ENCODE assay signal across 23 mouse cellular contexts in genomic region chr12:112738281-112739022, GRCm38 (mm10). TPM values are rescaled to one million over a fixed set of nuclear protein-coding genes. Genes with fewer than 3 reads are reported as not detected.
DNase-seq lines count a peak whose midpoint lies in the region; ATAC-seq and TF ChIP-seq lines count a peak whose summit lies in the region.
"Had no signal": no experiment of that assay in that cellular context is flagged by ENCODE, and none has a peak within 500 bp of the region (broad histone marks: within the 10 kb centered on the region; RNA-seq: fewer than 3 reads in every experiment).

No protein-coding gene starts in this region.

- 94% methylated on average over 31 of the region's 31 CpGs for WGBS in hindbrain, embryonic 13.5 days
- 91% methylated on average over 31 of the region's 31 CpGs for WGBS in hindbrain, embryonic 11.5 days
- 92% methylated on average over 31 of the region's 31 CpGs for whole genome bisulfite sequencing in midbrain, embryonic 10.5 days
- 92% methylated on average over 31 of the region's 31 CpGs for WGBS in midbrain, postnatal 0 days

- H3K9me3 ChIP-seq in hindbrain, embryonic 13.5 days = no peaks in the 10 kb centered on the region
- H3K9me3 ChIP-seq in hindbrain, embryonic 11.5 days (ENCODE audit: control insufficient read depth, low read length) = no peaks in the 10 kb centered on the region
- no peaks in the 10 kb centered on the region for H3K9me3 ChIP-seq in midbrain, embryonic 10.5 days (replicated peaks)
- no peaks in the 10 kb centered on the region for H3K9me3 ChIP-seq in midbrain, postnatal 0 days (ENCODE audit: low read length)
- H3K9me3 ChIP-seq: embryonic facial prominence, embryonic 13.5 days; forebrain, embryonic 15.5 days; heart, embryonic 15.5 days; hindbrain, embryonic 15.5 days; limb, embryonic 13.5 days; liver, embryonic 13.5 days; midbrain, embryonic 13.5 days; neural tube, embryonic 12.5 days had no signal

- no peak for TF ChIP-seq CTCF in midbrain, postnatal 0 days (IDR thresholded peaks at IDR 0.05)

- H3K4me1 ChIP-seq in hindbrain, embryonic 13.5 days (replicated peaks) = peaks cover 7% of the 10 kb centered on the region
- no peaks in the 10 kb centered on the region; the same call in 1 of the 2 replicates for H3K4me1 ChIP-seq in hindbrain, embryonic 11.5 days (replicated peaks; ENCODE audit: control insufficient read depth, insufficient read depth, low read length)
- peaks cover 18% of the 10 kb centered on the region for H3K4me1 ChIP-seq in midbrain, embryonic 10.5 days
- H3K4me1 ChIP-seq in midbrain, postnatal 0 days (ENCODE audit: insufficient read depth, low read length) = no peaks in the 10 kb centered on the region
- H3K4me1 ChIP-seq: limb, embryonic 13.5 days; liver, embryonic 13.5 days had no signal

- H3K4me3 ChIP-seq in hindbrain, embryonic 13.5 days = no peak overlapping the region
- no peak overlapping the region for H3K4me3 ChIP-seq in hindbrain, embryonic 11.5 days (ENCODE audit: low read depth, low read length)
- no peak overlapping the region for H3K4me3 ChIP-seq in midbrain, embryonic 10.5 days
- no peak overlapping the region for H3K4me3 ChIP-seq in midbrain, postnatal 0 days (ENCODE audit: low read depth, low read length)
- H3K4me3 ChIP-seq: embryonic facial prominence, embryonic 13.5 days; erythroblast, embryonic 14.5 days; forebrain, embryonic 15.5 days; heart, embryonic 15.5 days; hindbrain, embryonic 15.5 days; limb, embryonic 13.5 days; liver, embryonic 13.5 days; midbrain, embryonic 13.5 days; neural tube, embryonic 12.5 days had no signal

- H3K27me3 ChIP-seq in hindbrain, embryonic 13.5 days = no peaks in the 10 kb centered on the region
- no peaks in the 10 kb centered on the region for H3K27me3 ChIP-seq in hindbrain, embryonic 11.5 days (ENCODE audit: control insufficient read depth, insufficient read depth, low read length)
- no peaks in the 10 kb centered on the region for H3K27me3 ChIP-seq in midbrain, embryonic 10.5 days (ENCODE audit: low read depth, poor library complexity, severe bottlenecking)
- H3K27me3 ChIP-seq in midbrain, postnatal 0 days (ENCODE audit: insufficient read depth, low read length) = no peaks in the 10 kb centered on the region
- H3K27me3 ChIP-seq: embryonic facial prominence, embryonic 13.5 days; forebrain, embryonic 15.5 days; heart, embryonic 15.5 days; hindbrain, embryonic 15.5 days; limb, embryonic 13.5 days; liver, embryonic 13.5 days; midbrain, embryonic 13.5 days; neural tube, embryonic 12.5 days had no signal

- H3K4me2 ChIP-seq in hindbrain, embryonic 13.5 days = no peak overlapping the region
- no peak overlapping the region for H3K4me2 ChIP-seq in hindbrain, embryonic 11.5 days (replicated peaks; ENCODE audit: low read depth, low read length)
- no peak overlapping the region for H3K4me2 ChIP-seq in midbrain, postnatal 0 days (ENCODE audit: low read depth, low read length, poor library complexity, severe bottlenecking)
- H3K4me2 ChIP-seq: embryonic facial prominence, embryonic 13.5 days; forebrain, embryonic 15.5 days; heart, embryonic 15.5 days; hindbrain, embryonic 15.5 days; limb, embryonic 13.5 days; liver, embryonic 13.5 days; midbrain, embryonic 13.5 days; neural tube, embryonic 12.5 days had no signal

- H3K9ac ChIP-seq in hindbrain, embryonic 13.5 days = 0 out of 2 replicates have a peak overlapping the region, but pooled peaks have one; percentile 35
- no peak overlapping the region for H3K9ac ChIP-seq in hindbrain, embryonic 11.5 days (ENCODE audit: low read depth, low read length)
- H3K9ac ChIP-seq in midbrain, postnatal 0 days (replicated peaks; ENCODE audit: low read length, poor library complexity, severe bottlenecking) = no peak overlapping the region
- H3K9ac ChIP-seq: forebrain, embryonic 15.5 days; heart, embryonic 15.5 days; hindbrain, embryonic 15.5 days; limb, embryonic 13.5 days; liver, embryonic 13.5 days; midbrain, embryonic 13.5 days; neural tube, embryonic 12.5 days had no signal

- H3K36me3 ChIP-seq in hindbrain, embryonic 13.5 days = peaks cover 93% of the 10 kb centered on the region
- H3K36me3 ChIP-seq in hindbrain, embryonic 11.5 days (ENCODE audit: control insufficient read depth, insufficient read depth, low read length) = no peaks in the 10 kb centered on the region
- peaks cover 28% of the 10 kb centered on the region for H3K36me3 ChIP-seq in midbrain, embryonic 10.5 days
- H3K36me3 ChIP-seq in midbrain, postnatal 0 days (ENCODE audit: insufficient read depth, low read length) = peaks cover 72% of the 10 kb centered on the region

- no peak for ATAC-seq in hindbrain, embryonic 13.5 days (ENCODE audit: low FRiP score)
- no peak for ATAC-seq in hindbrain, embryonic 11.5 days (ENCODE audit: low FRiP score)
- ATAC-seq in midbrain, postnatal 0 days (ENCODE audit: low FRiP score) = no peak
- no peak for ATAC-seq in erythroid progenitor cell, adult 5-6 weeks (replicated peaks; ENCODE audit: low FRiP score, poor library complexity, severe bottlenecking)
- ATAC-seq: forebrain, embryonic 15.5 days; midbrain, embryonic 13.5 days had no signal

- DNase-seq in cerebellum, adult 11 months = peak; percentile 54
- DNase-seq in cerebellum, postnatal 4 days (ENCODE audit: low spot score in 2 of 2) = no peak
- DNase-seq in hindbrain, embryonic 11.5 days (ENCODE audit: low spot score) = no peak
- DNase-seq in midbrain, embryonic 10.5 days (ENCODE audit: low spot score) = no peak
- DNase-seq in midbrain, postnatal 0 days (ENCODE audit: low spot score) = no peak
- peak; percentile 57 to 61 for DNase-seq in cerebellum, postnatal 10 days
- DNase-seq: embryo, embryonic 11 days; heart, postnatal 36 days; liver, embryonic 13.5 days; lung, adult 2 months; lung, postnatal 14 days; thymus, adult 2 months; thymus, postnatal 4 days had no signal

- H3K27ac ChIP-seq in hindbrain, embryonic 13.5 days = no peak overlapping the region
- H3K27ac ChIP-seq in hindbrain, embryonic 11.5 days (ENCODE audit: low read depth, low read length) = no peak overlapping the region
- H3K27ac ChIP-seq in midbrain, embryonic 10.5 days (replicated peaks) = 0 out of 2 replicates have a peak overlapping the region, but pooled peaks have one; percentile 13
- no peak overlapping the region for H3K27ac ChIP-seq in midbrain, postnatal 0 days (ENCODE audit: low read depth, low read length)
- H3K27ac ChIP-seq: embryonic facial prominence, embryonic 13.5 days; forebrain, embryonic 15.5 days; heart, embryonic 15.5 days; hindbrain, embryonic 15.5 days; limb, embryonic 13.5 days; liver, embryonic 13.5 days; midbrain, embryonic 13.5 days; neural tube, embryonic 12.5 days had no signal

RNA-seq across cellular contexts. Expression of gene Cep170b, which starts 18.2 kb away (rescaled TPM):
- 24.2 and 24.9 TPM in 2 replicates for polyA plus RNA-seq in hindbrain, embryonic 13.5 days (2015; fragmentation: Nextera tagmentation; extraction: Ambion mirVana)
- 8.5 and 8.7 TPM in 2 replicates for polyA plus RNA-seq in hindbrain, embryonic 11.5 days (2014; fragmentation: Nextera tagmentation; extraction: Ambion mirVana)
- polyA plus RNA-seq in midbrain, embryonic 10.5 days (2016; fragmentation: Nextera tagmentation; extraction: Ambion mirVana) = 3.3 and 4.3 TPM in 2 replicates
- total RNA-seq in midbrain, postnatal 0 days (2014; rRNA removed) = 125 and 140 TPM in 2 replicates
- 42.7 and 46.4 TPM in 2 replicates for polyA plus RNA-seq in midbrain, postnatal 0 days (2015; fragmentation: Nextera tagmentation; extraction: Ambion mirVana)
- total RNA-seq in erythroid progenitor cell, adult 5-6 weeks (2015; ENCODE audit: low replicate concordance) = 1.3 TPM in 1 of 2 replicates, not detected in the other
- not detected in 2 replicates for total RNA-seq in erythroid progenitor cell, adult 5-6 weeks (2017; ENCODE audit: low replicate concordance)

RNA-seq across cellular contexts. Expression of gene Pld4, which starts 22.0 kb away (rescaled TPM):
- 6.4 and 7.0 TPM in 2 replicates for polyA plus RNA-seq in hindbrain, embryonic 13.5 days (2015; fragmentation: Nextera tagmentation; extraction: Ambion mirVana)
- 4.7 and 6.2 TPM in 2 replicates for polyA plus RNA-seq in hindbrain, embryonic 11.5 days (2014; fragmentation: Nextera tagmentation; extraction: Ambion mirVana)
- 3.7 and 5.7 TPM in 2 replicates for polyA plus RNA-seq in midbrain, embryonic 10.5 days (2016; fragmentation: Nextera tagmentation; extraction: Ambion mirVana)
- total RNA-seq in midbrain, postnatal 0 days (2014; rRNA removed) = 12.2 and 12.6 TPM in 2 replicates
- 8.8 TPM in 2 replicates for polyA plus RNA-seq in midbrain, postnatal 0 days (2015; fragmentation: Nextera tagmentation; extraction: Ambion mirVana)
- total RNA-seq in erythroid progenitor cell, adult 5-6 weeks (2015; ENCODE audit: low replicate concordance) = 20.1 and 29.9 TPM in 2 replicates
- total RNA-seq in erythroid progenitor cell, adult 5-6 weeks (2017; ENCODE audit: low replicate concordance) = 8.9 and 14.0 TPM in 2 replicates

RNA-seq across cellular contexts. Expression of gene Zbtb42, which starts 59.8 kb away (rescaled TPM):
- polyA plus RNA-seq in hindbrain, embryonic 13.5 days (2015; fragmentation: Nextera tagmentation; extraction: Ambion mirVana) = 3.6 and 4.6 TPM in 2 replicates
- 4.3 and 7.0 TPM in 2 replicates for polyA plus RNA-seq in hindbrain, embryonic 11.5 days (2014; fragmentation: Nextera tagmentation; extraction: Ambion mirVana)
- 8.2 and 9.2 TPM in 2 replicates for polyA plus RNA-seq in midbrain, embryonic 10.5 days (2016; fragmentation: Nextera tagmentation; extraction: Ambion mirVana)
- 0.94 and 1.5 TPM in 2 replicates for total RNA-seq in midbrain, postnatal 0 days (2014; rRNA removed)
- polyA plus RNA-seq in midbrain, postnatal 0 days (2015; fragmentation: Nextera tagmentation; extraction: Ambion mirVana) = 1.2 and 1.8 TPM in 2 replicates
- 10.1 TPM in 1 of 2 replicates, not detected in the other for total RNA-seq in erythroid progenitor cell, adult 5-6 weeks (2015; ENCODE audit: low replicate concordance)
- total RNA-seq in erythroid progenitor cell, adult 5-6 weeks (2017; ENCODE audit: low replicate concordance) = 0.39 TPM in 1 of 2 replicates, not detected in the other

Comparison
In these comparisons a context has a peak if more than half of its experiments do, and no peak if none do; other contexts are left out.
1. DNase-seq: peak in cerebellum, adult 11 months (single experiment) and cerebellum, postnatal 10 days (2 of 2); none in cerebellum, postnatal 4 days (0 of 2), hindbrain, embryonic 11.5 days (single experiment), midbrain, embryonic 10.5 days (single experiment) and midbrain, postnatal 0 days (single experiment).